Comparison of ENCODE assay signal across 21 mouse cellular contexts in genomic region chr19:6931002-6931401, GRCm38 (mm10). TPM values are rescaled to one million over a fixed set of nuclear protein-coding genes. Genes with fewer than 3 reads are reported as not detected.
"Had no signal": no experiment of that assay in that cellular context is flagged by ENCODE, and none has a peak within 500 bp of the region (broad histone marks: within the 10 kb centered on the region; RNA-seq: fewer than 3 reads in every experiment).

No protein-coding gene starts in this region.

- ATAC-seq: midbrain, embryonic 13.5 days; midbrain, embryonic 16.5 days had no signal

- H3K27ac ChIP-seq: midbrain, embryonic 10.5 days; midbrain, embryonic 13.5 days; neural tube, embryonic 13.5 days; neural tube, embryonic 15.5 days had no signal

- H3K4me3 ChIP-seq: midbrain, embryonic 10.5 days; midbrain, embryonic 13.5 days; myocyte; neural tube, embryonic 13.5 days; neural tube, embryonic 15.5 days had no signal

- DNase-seq: lung, adult 18-20 months; lung, embryonic 14.5 days; lung, postnatal 10 days; lung, postnatal 4 days; retina, postnatal 1 day; right cerebral cortex, adult 18-20 months; right cerebral cortex, postnatal 25 days; right cerebral cortex, postnatal 4 days; spleen, adult 18-20 months; thymus, adult 18-20 months; thymus, postnatal 25 days; thymus, postnatal 4 days had no signal

RNA-seq across cellular contexts. Expression of gene Kcnk4, which starts 3.3 kb away (rescaled TPM):
- total RNA-seq: megakaryocyte-erythroid progenitor cell, adult 5-6 weeks had no signal
- polyA plus RNA-seq: small intestine, adult 2 months had no signal

RNA-seq across cellular contexts. Expression of gene Catsperz, which starts 5.8 kb away (rescaled TPM):
- total RNA-seq: megakaryocyte, adult 5-6 weeks; megakaryocyte-erythroid progenitor cell, adult 5-6 weeks had no signal
- polyA plus RNA-seq: small intestine, adult 2 months had no signal
